Mouse (Mus musculus) 416B (cell line): Measurements from ENCODE around the gene Zdhhc12.
"Not testable (repeated sequence)": the region's sequence is repeated elsewhere in the genome, so short reads cannot be mapped to it uniquely, and the experiment has no call there.

Source experiments
- DNase-seq: peaks from one replicate; pipeline ENCODE4 v3.0.0; 2011; ENCODE audit warnings: low read depth

The Zdhhc12 gene

DNA sequence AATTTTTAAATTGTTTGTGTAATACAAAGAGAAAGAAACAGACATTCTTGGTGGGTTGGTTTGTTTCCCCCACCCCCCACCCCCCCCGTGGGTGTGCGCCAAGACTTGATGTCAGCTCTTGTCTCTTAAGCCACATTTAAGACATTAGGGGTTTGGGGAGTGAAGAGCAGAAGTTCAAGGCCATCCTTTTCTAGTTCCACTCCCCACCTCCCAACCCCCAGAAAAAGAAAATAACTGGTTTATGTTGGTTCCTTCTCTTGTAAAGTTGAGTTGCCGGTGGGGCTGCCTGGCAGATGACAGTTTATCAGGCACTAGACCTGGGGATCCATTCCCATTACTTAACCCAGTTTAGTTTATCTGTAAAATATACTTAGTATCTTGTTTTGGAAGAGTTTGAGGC is 29.1 kb downstream of the Zdhhc12 start:
- DNase-seq, result peak; percentile 32

DNA sequence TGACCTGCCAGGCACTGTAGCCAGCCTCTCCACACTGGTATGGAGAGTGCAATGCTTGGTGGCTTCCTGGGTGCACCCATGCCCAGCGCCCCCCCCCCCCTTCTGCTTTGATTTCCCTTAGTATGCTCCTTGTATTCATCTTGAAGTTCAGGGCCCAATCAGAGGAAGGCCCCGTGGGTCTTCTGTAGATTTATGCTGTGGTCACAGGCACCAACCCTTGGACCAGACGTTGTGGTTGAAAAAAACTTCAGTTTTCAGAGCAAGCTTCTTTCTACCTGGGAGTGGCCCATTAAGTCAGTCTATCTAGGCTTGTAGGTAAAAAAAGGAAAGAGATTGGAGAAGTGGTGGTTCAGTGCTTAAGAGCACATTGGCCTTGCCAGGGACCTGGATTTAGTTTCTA is 29.7 kb downstream of the Zdhhc12 start:
- peak; percentile 62 for DNase-seq

DNA sequence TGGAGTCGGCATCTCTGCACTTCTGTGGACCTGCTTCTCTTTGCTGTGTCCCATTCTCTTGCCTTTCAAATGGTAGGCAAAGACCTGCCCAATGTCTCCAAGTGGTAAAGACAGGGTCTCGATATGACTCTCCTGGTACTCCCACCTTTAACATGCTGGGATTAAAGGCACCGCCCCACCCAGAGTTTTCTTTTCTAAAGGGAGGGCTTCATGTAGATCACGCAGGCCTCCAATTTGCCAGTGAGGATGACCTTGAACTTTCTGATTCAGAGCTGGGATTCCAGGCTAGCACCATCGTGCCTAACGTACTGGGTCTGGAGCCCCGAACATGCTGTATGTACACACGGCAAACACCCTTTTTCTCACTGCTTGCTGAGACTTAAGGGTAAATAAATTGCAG is 30.2 kb downstream of the Zdhhc12 start:
- peak; percentile 66 for DNase-seq

DNA sequence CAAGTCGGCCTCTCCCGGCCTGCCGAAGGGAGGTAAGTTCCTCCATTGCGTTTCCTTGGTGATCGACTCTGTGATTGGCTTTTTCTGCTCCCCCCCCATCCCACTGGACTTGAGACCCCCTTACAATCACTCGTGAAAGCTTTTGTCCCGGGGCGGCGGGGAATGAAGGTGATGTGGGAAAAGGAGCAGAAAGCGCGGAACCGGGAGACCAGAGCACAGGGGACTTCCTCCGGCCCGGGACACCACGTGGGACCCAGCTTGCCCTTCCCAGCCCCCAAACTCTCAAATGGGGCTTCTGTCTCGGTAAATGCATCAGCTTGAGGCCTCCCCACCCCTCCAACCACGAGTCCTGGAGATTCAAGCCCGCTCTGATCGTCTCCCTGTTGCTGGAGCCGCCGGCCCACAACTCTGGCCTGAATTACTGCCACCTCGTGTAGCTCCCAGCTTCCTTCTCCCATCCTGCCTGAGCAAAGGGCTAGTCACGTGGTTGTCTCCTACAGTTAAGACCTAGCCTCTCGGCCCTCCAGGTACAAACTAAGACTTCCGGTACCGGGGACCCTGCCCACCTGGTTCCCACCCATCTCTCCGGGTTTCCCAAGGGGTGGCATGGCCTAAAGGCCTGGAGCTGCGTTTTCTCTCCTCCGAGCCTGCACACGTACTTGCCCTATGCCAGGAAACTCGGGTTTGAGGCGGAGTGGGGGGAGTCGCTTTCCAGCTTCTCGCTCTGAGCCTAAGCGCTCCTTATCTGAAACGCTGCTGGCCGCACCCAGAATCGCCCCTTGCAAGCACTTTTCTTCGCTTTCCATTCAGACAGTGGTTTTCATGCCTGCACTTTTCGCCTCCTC is 31.0 kb downstream of the Zdhhc12 start:
- peak; percentile 91 for DNase-seq

DNA sequence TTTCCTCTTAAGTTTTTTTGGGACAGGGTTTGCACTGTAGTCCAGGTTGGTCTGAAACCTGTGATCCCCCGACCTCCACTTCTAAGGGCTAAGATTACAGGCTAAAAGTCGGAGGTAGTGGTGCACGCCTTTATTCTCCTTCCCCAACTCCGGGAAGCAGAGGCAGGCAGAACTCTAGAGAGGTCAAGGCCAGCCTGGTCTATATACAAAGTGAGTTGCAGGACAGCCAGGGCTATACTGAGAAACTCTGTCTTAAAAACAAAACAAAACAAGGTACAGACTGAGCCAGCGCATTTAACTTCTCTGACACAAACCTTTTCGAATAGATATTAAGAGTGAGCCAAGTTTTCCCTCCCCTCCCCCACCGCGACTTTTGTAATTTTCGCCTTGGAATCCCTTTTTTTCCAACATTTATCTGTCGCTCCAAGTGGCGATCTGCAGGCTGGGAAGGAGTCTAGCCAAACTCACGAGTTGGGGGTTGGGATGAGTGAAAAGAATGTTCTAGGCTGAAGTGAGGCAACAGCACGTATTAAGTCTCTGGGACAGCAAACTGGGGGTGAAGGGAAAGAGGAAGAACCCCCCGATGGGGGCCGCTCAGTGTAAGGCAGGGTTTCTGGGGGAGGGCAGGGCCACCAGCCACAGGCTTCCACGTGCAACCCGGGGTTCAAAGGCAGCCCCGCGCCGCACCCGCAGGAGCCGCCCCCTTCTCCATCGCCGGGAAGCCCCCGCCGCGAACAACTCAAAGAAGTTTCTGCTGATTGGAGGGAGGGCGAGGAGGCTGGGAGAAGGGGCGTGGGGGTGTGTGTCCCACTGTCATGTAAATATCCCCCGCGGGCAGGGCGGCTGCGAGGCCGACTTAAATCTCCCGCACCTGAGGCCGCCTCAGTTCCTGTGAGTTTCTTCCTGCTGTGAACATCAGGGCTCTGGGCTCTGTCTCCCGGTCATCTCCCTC is 32.0 kb downstream of the Zdhhc12 start:
- peak; percentile 87 for DNase-seq

DNA sequence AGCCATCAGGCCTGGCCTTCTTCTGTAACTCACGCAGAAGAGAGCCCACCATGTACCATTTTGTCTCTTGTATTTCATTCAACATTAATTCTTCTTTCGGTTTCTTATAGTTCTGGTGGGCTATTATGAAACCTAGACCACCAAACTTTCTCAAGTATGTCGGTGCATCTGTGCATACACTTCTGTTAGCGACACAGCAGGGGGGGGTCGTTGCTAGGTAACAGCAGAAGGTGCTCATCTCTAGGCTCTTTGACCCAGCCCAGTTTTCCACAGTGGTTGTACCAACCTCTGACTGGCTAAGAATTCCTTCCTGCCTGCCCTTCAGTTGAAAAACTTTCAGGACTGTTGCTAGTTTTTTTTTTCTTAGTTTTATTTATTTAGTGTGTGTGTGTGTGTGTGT is 35.0 kb downstream of the Zdhhc12 start:
- no peak for DNase-seq

DNA sequence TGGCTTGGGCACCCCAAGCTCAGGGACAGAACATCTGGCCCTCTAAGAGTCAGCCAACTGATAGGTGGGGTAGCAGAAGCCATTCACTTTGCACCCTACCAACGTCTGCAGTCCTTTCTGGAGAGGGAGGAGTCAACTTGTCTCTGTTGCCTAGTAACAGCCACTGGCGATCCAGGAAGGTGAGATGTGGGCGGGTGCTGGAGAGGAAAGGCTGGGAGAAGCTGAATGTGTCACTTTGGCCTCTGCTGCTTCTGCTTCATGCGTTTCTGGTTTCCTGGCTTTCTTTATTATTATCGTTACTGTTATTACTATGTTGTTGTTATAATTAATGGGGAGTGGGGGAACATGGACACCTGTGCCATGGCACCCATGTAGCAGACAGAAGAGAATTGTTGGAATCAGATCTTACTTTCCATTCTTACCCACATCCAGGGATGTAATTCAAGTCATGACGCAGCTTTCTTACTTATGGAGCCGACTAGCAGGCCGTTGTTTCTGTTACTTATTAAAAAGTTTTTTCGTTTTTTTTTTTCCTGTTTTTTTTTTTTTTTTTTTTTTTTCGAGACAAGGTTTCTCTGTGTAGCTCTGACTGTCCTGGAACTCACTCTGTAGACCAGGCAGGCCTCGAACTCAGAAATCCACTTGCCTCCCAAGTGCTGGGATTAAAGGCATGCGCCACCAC is 36.1 kb downstream of the Zdhhc12 start, which contains the start of gene Set:
Gene Set (plus strand): TSS at position 156 of the 682 bp plus-strand sequence.
- DNase-seq, result peak; percentile 87

DNA sequence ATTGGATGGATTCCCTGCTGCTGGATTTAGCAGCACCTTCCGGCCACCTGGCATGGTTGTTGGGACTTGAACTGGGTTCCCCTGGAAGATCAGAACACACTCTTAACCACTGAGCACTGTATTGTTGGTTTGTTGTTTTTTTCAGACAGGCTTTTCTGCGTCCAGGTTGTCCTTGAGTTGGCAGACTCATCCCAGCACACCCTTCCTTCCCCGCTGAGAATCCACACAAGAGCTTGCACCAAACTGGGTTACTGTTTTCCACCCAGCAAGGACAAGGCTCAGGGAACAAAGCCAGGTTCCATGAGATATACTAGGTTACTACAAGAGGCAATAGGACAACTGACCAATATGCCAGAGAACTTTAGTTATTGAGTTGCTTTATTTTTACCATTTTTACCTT is 36.7 kb downstream of the Zdhhc12 start:
- no peak for DNase-seq

DNA sequence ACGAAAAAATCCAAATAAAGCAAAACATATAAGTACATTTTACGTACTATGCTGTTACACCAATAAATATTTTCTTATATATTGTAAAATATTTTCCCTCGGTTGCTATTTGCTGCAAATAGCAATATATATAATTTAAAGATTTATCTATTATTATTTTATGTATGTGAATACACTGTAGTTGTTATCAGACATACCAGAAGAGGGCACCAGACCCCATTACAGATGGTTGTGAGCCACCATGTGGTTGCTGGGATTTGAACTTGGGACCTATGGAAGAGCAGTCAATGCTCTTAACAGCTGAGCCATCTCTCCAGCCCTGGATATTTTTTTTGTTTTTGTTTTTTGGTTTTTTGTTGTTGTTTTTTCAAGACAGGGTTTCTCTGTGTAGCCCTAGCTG is 38.1 kb downstream of the Zdhhc12 start:
- not testable (repeated sequence) for DNase-seq

DNA sequence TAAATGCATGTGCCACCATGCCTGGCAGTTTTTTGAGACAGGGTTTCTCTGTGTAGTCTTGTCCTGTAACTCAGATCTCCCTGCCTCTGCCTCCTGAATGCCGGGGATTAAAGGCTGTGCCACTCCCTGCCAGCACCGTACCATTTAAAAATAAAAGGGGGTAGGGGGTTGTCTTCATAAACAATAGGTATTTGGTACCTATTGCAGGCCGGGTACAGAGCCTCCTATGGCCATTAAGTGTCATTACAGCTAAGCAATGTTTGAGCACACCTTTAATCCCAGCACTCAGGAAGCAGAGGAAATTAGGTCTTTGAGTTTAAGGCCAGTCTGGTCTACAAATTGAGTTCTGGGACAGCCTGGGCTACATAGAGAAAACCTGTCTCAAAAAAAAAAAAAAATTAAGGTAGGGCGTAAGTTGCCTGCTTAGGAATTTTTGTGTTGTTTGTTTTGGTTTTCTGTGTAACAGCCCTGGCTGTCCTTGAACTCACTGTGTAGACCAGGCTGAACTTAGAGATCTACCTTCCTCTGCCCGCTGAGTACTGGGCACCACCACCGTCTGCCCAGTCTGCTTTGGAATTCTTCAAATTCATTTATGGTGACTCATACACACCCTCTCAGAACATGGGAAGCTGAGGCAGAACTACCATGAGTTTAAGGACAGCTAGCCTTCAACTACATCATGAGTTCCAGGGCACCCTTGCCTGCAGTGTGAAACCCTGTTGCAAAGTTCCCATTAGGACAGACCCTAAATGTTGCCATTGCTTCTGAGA is 41.3 kb downstream of the Zdhhc12 start:
- DNase-seq, result peak; percentile 42

DNA sequence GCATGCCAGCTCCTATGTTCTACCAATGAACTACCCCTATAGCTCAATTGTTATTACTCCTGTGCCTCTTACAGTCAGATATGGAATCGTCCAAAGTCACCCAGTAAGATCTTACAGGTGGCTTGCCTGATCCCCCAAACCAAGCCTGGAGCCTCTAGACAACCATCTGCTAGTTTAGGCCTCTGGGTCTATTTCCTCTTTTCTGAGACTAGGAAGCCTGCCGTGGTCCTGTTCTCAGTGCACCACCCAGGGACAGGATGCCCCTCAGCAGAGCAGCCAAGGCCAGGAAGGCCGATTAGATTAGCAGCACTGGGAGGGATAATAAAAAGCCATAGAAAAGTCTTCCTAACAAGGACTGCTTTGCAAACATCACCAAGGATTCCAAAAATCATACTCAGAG is 43.6 kb downstream of the Zdhhc12 start:
- peak; percentile 44 for DNase-seq

DNA sequence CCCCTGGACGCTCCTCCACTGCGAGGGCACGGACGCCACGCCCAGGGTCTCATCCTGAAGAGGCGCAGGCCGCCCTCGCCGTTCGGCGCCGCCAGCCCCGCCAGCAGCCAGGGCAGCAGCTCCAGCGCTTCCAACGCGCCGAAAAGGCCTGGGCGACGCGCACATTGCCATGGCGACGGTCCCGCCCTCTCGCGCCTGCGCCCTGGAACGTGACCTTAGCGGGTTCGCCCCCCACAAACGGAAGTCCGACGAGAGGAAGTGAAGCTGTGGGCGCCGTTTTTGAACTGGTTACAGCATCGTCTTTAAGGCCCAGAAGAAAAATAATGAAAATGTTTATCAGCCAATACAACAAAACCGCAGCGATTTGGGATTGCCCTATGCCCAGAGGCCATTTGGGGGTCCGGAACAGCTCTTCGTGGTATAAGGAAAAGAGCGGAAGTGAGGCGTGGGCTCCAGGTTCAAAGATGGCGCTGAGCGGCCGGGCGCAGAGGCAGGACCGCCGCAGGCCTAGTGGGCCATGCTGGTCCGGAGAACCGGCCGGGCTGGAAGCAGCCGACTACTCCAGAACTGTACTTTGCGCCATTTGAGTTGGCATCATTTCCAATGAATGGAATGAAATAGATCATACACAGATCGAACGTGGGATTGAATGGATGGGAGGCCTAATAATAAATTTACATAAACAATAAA is 44.6 kb downstream of the Zdhhc12 start, which contains the start of gene Wdr34:
Gene Wdr34 (minus strand): TSS at position 183 of the 690 bp plus-strand sequence.
- peak; percentile 98 for DNase-seq

DNA sequence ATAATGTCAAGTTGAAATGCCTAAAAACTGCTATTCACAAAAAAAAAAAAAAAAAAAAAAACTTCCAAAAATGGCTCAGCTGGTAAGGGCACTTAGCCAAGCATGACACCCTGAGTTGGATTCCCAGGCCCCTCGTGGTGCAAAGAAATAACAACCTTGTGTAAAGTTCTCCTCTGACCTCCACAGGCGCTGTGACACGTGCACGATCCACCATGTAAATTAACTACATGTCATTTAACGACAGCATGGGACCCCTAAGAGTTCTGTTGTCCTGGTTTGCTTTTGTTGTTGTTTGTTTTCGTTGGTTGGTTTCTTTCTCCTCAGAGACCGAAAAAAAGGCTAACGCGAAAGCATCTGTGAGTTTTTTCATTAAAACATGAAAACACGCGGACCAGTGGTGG is 45.3 kb downstream of the Zdhhc12 start:
- DNase-seq, result peak; percentile 73

DNA sequence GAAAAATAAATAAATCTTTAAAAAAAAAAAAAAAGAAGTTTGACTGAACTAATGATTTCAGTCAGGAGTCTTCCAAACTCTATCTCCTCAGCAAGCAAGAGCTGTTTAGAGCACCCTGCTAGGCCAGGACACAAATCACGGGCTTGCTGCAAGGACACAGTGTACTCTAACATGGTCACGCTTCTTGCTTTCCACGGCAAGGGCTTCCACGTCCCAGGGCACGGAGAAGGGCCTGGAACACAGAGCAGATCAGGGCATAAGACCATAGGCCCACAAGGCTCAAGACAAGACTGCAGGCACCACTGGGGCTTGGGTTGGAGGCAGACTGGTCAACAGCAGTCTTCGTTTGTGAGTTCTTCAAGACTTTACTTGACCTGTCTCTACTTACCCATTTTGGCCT is 46.3 kb downstream of the Zdhhc12 start:
- no peak for DNase-seq

DNA sequence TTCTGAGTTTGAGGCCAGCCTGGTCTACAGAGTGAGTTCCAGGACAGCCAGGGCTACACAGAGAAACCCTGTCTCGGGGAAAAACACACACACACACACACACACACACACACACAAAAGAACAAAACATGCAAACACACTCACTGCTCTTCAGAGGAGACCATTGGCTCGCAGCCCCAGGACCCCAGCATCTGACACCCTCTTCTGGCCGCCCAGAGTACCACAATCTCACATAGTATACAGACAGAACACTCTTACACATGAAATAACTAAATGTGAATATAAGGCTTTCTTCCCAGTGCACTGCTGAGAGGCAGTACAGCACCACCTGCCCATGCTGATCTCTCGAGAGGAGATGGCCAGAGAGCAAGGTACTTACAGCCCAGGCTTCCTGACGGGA is 48.9 kb downstream of the Zdhhc12 start:
- no peak for DNase-seq

DNA sequence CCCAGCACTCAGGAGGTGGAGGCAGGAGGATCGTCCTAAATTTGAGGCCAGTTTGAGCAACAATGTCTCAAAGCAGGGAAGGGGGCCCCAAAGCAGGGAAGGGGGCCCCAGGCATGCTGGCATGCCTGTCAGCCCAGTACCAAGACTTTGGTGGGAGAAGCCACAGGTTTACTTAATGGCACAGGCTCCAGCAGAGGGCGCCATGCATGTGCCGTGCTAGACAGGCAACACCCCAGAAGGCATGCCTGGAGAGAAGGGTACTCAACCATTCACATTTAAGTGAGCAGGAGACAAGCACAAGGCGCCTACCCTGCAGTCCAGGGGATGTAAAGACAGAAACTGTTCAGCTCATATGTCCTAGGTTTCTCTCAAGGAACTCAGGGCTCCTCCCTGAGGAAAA is 51.0 kb downstream of the Zdhhc12 start:
- DNase-seq, result peak; percentile 84
